Mouse (Mus musculus) E14TG2a.4 (cell line): ENCODE data around the gene Plaur.

Experiments
- H3K27me3 ChIP-seq: 2 replicates; pipeline ENCODE4 v1.6.1; 2014; ENCODE audit warnings: low read length, control low read depth; ENCODE audit not compliant: insufficient read depth
- H3K36me3 ChIP-seq: 2 replicates; pipeline ENCODE4 v1.6.1; 2014; ENCODE audit warnings: low read length, control low read depth; ENCODE audit not compliant: insufficient read depth
- H3K4me1 ChIP-seq: replicated peaks from 2 replicates; pipeline ENCODE4 v1.6.1; 2014; ENCODE audit warnings: low read depth, low read length, control low read depth
- H3K4me3 ChIP-seq: replicated peaks from 2 replicates; pipeline ENCODE4 v1.5.1; 2014; ENCODE audit warnings: mild to moderate bottlenecking, low read length
- H3K9me3 ChIP-seq: 2 replicates; pipeline ENCODE4 v1.6.1; 2014; ENCODE audit warnings: low read length, control low read depth
- CTCF ChIP-seq: conservative IDR thresholded peaks from 2 replicates; pipeline ENCODE4 v1.5.1; 2014; ENCODE audit warnings: low read length
- NANOG ChIP-seq: IDR thresholded peaks from 2 replicates; pipeline ENCODE4 v1.6.1; 2014; ENCODE audit warnings: borderline replicate concordance, low read length, mixed read lengths
- POU5F1 ChIP-seq: IDR thresholded peaks from 2 replicates; pipeline ENCODE4 v1.6.1; 2014; ENCODE audit warnings: low read length, borderline replicate concordance

The Plaur gene

DNA sequence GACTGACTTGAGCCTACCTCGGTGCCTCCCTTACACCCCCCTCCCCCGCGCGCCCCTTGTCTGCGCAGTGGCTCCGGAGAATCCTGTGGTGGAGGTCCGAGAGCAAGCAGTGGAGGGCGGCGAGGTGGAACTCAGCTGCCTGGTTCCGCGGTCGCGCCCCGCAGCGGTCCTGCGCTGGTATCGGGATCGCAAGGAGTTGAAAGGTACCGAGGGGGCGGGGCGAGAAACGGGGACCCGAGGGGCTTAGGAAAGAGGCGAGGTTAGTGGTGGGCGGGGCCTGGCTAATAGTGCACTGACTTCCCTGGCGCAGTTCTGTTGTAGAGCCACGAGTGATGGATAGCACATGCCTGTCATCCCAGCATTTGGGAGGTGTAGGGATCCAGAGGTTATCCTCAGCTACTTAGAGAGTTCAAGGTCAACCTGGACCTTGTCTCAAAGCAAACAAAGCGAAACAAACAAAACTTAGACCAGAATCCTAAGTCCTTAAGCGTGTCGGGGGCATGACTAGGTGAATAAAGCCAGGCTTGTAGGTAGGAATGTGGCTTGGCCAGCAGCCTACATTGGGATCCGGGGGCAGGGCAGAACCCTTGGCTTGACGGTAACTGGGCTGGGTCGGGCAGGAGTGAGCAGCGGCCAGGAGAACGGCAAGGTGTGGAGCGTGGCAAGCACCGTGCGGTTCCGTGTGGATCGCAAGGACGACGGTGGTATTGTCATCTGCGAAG lies 37.7 kb downstream of the Plaur start:
- Histone ChIP-seq H3K36me3 (no peaks in the 10 kb centered on the region), H3K9me3 (0 out of 2 replicates have a peak, but pooled peaks cover 2% of the 10 kb centered on the region), H3K4me3 (peak overlapping the region; percentile 79), H3K4me1 (peaks cover 88% of the 10 kb centered on the region), H3K27me3 (peaks cover 40% of the 10 kb centered on the region)
- no peak for TF ChIP-seq POU5F1
- no peak for TF ChIP-seq NANOG
- no peak for TF ChIP-seq CTCF

DNA sequence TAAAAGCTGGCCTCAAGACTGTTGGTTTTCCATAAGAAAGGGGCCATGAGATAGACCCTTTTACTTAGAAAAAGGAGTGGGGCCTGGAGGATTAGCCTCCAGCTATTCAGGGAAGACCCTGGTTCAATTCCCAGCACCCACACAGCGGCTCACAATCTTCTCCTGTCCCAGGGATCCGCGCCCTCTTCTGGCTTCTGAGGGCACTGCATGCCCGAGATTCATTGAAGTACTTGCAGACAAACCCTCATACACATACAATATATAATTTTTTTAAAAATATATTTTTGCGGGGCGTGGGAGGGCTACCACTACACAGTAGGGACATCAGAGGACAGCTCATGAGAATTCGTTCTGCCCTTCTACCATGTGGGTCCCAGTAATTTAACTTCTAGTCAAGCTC lies 38.6 kb downstream of the Plaur start:
- Histone ChIP-seq H3K36me3 (no peaks in the 10 kb centered on the region), H3K27me3 (peaks cover 40% of the 10 kb centered on the region), H3K4me1 (peaks cover 96% of the 10 kb centered on the region), H3K9me3 (no peaks in the 10 kb centered on the region), H3K4me3 (no peak overlapping the region; the same call in 1 of the 2 replicates)
- peak; percentile 92 for TF ChIP-seq CTCF
- no peak for TF ChIP-seq POU5F1
- no peak for TF ChIP-seq NANOG

DNA sequence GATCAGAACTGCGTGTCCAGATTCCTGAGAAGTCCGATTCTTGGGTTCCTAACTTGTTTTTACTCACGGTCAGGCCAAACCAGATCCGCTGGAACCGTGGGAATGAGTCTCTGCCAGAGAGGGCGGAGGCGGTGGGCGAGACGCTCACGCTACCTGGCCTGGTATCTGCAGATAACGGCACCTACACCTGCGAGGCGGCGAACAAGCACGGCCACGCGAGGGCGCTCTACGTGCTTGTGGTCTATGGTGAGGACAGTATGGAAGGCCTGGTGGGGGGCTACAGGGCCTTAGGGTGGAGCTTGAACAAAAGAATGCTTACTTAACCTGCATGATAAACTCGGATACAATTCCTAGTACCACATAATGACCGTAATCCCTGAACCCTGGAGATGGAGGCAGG lies 39.2 kb downstream of the Plaur start:
- peak; percentile 59 for TF ChIP-seq CTCF
- TF ChIP-seq POU5F1 = no peak
- Histone ChIP-seq H3K27me3 (peaks cover 39% of the 10 kb centered on the region), H3K4me3 (no peak overlapping the region), H3K9me3 (no peaks in the 10 kb centered on the region), H3K4me1 (peaks cover 98% of the 10 kb centered on the region), H3K36me3 (no peaks in the 10 kb centered on the region)

DNA sequence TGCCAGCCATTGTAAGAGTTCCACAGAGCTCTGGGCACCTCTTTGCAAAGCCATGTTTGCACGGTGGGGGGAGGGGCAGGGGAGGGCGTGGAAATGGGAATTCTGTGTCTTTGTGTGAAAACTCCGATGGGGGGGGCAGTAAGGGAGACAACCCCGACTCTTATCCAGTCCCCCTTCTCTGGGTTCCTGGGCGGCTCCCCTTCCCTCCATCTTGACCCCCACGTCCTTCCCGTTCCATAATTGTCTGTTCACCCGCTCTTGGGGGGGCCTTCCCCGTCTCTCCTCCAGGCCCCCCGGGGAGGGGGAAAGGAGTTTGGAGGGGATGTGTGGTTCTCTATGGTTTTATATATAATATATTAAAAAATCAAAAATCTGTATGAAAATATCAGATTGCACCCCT lies 41.7 kb downstream of the Plaur start:
- Histone ChIP-seq H3K4me1 (peaks cover 86% of the 10 kb centered on the region), H3K27me3 (peaks cover 19% of the 10 kb centered on the region), H3K4me3 (peak overlapping the region; percentile 92), H3K36me3 (peaks cover 6% of the 10 kb centered on the region; the same call in 1 of the 2 replicates), H3K9me3 (no peaks in the 10 kb centered on the region)
- no peak for TF ChIP-seq CTCF
- no peak for TF ChIP-seq NANOG
- no peak for TF ChIP-seq POU5F1

DNA sequence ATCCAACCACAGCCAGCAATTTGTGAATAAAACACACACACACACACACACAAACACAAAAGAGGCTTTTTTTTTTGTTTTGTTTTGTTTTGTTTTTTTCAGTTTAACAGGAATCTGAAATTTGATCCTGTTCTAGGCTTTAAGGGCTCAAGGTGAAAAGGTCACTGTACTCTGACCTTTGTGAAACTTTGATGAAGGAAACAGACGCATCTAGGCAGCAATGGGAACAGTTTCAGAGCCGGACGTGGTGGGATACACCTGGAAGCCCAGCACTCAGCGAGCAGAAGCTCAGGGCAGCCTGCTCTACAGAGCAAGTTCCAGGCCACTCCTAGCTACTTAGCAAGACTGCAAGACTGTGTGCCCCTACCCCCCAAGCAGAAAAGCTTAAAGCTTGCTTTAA lies 42.6 kb downstream of the Plaur start:
- Histone ChIP-seq H3K9me3 (no peaks in the 10 kb centered on the region), H3K27me3 (peaks cover 11% of the 10 kb centered on the region)
- TF ChIP-seq POU5F1 (no peak), NANOG (no peak), CTCF (no peak)

DNA sequence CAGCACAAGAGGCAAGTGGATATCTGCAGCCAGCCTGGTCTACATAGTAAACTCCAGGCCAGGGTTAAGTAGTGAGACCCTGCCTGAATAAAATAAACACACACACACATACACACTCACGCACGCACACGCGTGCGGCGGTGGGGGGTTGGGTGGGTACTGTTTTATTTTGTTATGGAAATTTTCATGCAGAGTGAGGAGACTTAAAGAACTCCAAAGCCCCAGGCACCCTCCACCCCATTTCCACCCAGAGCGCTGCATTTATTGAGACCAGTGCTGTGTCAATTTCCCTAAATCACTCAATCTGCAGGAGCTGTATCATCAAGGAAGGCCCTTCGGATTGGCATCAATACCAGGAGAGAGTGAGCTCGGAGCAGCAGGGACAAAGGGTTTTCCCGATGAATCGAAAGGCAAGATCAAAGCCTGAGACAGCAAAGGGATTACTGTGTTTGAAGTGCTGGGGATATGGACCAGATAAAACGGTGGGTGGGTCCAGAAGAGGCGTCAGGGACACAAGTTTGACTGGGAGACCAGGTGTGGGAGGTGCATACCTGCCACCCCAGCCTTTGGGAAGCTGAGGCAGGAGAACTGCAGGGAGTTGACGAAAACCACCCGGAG lies 43.3 kb downstream of the Plaur start:
- H3K4me3 ChIP-seq = peak overlapping the region; percentile 92
- peaks cover 86% of the 10 kb centered on the region for H3K4me1 ChIP-seq
- H3K36me3 ChIP-seq = peaks cover 21% of the 10 kb centered on the region
- peaks cover 4% of the 10 kb centered on the region for H3K27me3 ChIP-seq
- H3K9me3 ChIP-seq = no peaks in the 10 kb centered on the region
- TF ChIP-seq CTCF = no peak
- TF ChIP-seq POU5F1 = 0 out of 2 replicates have a peak, but pooled peaks have one; percentile 11

More for the DNA sequence above, 42.6 kb downstream of the Plaur start:
- Histone ChIP-seq H3K4me1 (peaks cover 86% of the 10 kb centered on the region), H3K36me3 (peaks cover 14% of the 10 kb centered on the region), H3K4me3 (peak overlapping the region; percentile 92)

DNA sequence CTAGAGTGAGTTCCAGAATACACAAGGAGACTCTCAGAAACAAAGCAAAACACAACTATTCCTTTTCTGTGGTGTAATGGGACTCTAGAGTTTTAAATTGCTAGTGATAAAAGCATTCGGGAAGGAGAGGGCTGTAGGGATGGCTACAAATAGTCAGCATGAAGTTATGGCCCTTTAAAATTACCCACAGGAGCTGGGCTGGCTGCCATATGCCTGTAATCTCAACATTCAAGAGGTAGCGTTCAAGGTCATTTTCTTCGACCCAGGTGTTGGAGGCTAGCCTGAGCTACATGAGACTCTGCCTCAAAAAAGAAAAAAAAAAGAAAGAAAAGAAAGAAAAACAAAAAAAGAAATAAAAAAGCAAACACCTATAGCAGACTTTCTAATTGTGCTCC lies 43.8 kb downstream of the Plaur start:
- TF ChIP-seq POU5F1 = no peak
- no peak; the same call in 1 of the 2 replicates for TF ChIP-seq NANOG
- TF ChIP-seq CTCF = no peak
- no peaks in the 10 kb centered on the region for H3K27me3 ChIP-seq
- peaks cover 26% of the 10 kb centered on the region for H3K36me3 ChIP-seq
- H3K4me3 ChIP-seq = peak overlapping the region; percentile 92
- H3K4me1 ChIP-seq = peaks cover 88% of the 10 kb centered on the region
- H3K9me3 ChIP-seq = no peaks in the 10 kb centered on the region

DNA sequence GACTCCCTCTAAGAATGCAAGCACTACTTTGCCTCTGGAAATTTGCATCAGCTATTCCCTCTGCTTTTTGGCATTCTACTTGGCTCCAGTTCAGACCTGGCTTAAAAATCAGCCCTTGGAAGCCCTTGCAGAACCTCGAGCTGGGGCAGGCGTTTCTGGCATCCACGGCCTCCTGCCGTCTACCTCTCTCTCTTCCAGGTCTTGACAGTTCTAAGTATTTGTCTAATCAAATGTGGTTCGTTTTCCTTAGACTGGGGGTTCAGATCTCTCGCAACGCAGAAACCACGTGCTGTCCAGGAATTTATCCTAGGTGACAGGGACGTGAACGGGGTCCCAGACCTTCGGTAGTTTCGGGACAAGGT lies 44.2 kb downstream of the Plaur start:
- Histone ChIP-seq H3K9me3 (no peaks in the 10 kb centered on the region), H3K4me1 (peaks cover 88% of the 10 kb centered on the region), H3K36me3 (peaks cover 30% of the 10 kb centered on the region), H3K4me3 (peak overlapping the region; percentile 92), H3K27me3 (no peaks in the 10 kb centered on the region)
- TF ChIP-seq NANOG = no peak
